Mouse (Mus musculus) small intestine, adult 10 weeks (tissue): Measurements from ENCODE around the gene Ceacam18. TPM values are rescaled to one million over a fixed set of nuclear protein-coding genes. Genes with fewer than 3 reads are reported as not detected.

ENCODE experiments used
- polyA plus RNA-seq: library from polyadenylated mRNA; stranded (reverse); fragments of 350-450 nt; fragmentation: Illumina TruSeq; extraction: RNeasy Lipid Tissue Mini Kit (QIAGEN cat#74804); gene quantifications from one replicate; pipeline ENCODE4 v1.2.3, GENCODE M21; 2014; ENCODE audit warnings: low replicate concordance

Ceacam18 gene
- polyA plus RNA-seq, result 22.1 TPM

DNA sequence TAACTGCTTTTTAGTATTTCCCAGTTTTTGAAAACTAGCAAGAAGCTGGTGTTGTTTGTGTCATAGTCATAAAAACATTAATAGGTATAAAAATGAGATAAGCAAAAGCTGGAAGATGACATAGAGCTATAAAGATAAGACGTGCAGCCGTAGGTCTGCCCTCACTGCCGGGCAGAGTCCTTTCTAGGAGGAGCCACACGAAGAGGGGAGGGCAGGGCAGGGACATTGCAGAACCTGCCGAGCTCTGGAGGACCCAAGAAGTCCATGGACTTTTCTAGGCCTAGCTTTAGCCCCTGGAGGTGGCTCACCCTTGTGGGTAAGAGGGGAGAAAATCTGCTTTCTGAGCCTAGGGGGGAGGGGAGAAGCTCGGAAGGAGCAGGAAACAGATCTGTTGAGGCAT lies at the start of gene Ceacam18:
Gene Ceacam18, plus strand, starts transcription at position 208 of the 400 bp plus-strand sequence.

DNA sequence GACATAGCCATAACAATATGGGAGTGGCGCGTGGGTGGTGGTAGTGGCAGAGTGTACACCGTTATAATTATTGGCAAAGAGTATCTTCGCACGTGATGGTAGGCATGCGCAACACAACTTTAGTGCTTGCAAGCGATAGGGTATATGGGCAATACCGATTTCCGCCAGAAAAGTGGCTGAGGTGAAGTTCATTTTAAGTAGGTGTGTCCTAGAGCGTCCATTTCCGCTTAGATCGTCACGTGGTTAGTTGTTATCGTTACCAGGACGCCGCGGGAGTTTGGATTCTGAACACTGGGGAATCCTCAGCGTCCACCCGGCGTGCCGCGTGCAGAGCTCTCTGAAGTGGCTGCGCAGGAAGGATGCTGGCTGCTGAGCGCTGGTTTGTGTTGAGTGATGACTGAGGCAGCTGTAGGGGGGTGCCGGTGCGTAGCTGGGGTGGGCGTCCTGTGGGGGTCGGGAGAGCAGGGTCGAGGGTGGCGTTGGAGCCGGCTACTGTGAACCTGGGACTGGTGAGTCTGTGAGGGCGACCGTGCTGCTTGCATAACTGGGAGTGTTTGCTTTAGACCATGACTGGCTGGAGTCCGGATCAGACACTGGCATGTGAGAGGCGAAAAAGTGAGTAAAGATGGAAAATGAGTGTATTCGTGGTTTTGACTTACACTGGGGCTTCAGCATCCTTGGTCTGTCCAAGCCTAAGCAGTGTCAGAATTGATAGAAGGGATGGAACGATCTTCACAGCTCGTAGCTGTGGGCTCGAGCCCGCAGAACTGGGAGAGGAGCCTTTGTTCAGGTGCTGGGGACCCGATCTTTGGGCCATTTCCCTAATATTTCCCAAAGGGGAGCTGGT lies 27.4 kb upstream of the Ceacam18 start, which contains the start of gene Zfp819:
Gene Zfp819, plus strand, starts transcription at position 274 of the 847 bp plus-strand sequence.

DNA sequence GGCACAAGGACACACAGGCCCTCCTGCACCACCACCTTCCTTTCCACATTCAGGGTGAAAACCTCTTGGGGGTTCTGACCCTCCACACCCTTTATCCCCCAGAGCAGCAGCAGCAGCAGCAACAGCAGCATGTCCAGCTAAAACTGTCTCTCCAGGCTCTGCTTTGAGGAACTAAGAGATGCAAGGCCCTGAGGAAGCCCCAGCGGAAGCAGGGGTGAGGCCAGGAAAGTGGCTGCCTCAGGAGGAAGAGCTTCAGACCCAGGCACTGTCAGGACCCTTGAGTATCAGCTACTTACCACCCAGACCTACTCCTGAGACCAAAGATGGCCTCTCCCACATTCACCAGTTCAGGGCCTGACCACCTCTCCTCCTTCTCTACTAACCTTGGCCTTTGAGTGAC lies 25.5 kb downstream of the Ceacam18 start, which contains the start of gene Siglece:
Gene Siglece, minus strand, starts transcription at position 160 of the 400 bp plus-strand sequence.

DNA sequence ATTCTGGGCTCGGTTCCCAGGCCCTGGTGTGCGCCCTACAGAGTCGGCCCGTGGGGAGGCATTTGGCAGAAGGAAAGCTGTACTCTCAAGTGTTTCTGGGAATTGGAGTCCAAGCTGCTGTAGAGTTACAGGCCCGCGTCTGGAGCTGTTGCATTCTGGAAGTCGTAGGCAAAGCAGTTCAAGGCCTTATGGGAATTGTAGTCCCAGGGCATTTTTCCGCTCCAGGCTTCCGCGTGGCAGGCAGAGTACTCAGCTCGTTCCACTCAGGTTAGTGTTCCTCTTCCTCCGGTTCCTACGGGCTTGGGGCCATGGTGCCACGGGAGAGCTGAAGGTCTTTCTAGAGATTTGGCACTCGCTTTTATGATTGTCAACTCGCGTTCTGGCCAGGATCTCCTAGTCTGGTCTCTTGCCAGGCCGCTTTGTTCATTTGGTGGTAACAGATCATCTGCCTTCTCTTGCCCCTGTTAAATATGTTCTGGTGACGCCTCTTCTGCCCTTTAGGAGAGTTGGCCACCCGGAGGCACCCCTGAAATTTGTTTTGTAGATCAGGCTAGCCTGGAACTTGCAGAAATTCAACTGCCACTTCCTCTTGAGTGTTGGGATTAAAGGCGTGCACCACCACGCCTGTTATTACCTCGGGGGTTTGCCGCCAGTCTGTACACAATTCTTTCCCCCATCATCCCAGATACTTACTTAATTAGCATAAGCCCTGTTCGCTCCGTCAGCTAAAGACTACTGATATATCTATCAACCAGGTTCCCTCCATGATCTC lies 37.5 kb downstream of the Ceacam18 start, which contains the start of gene Ctu1:
Gene Ctu1, plus strand, starts transcription at position 208 of the 772 bp plus-strand sequence.

DNA sequence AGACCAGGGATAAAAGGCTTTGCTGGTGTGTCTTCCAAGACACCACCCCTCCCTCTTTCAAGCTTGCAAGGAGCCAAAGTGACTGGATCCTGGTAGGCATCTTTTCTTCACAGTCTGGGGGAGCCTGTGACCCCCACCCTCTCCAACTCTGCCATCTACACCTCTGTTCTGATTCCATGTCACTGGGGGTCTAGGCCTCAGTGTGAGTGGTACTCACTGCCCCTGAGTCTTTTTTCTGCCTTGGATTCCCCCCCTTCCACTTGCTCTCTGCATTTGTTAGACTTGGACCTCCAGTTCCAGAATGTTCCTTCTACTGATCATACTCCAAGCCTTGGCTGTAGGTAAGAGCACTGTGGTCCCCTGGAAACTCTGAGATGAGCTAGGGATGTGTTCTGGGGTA lies 55.6 kb downstream of the Ceacam18 start, which contains the start of gene Klk14:
Gene Klk14, plus strand, starts transcription at position 301 of the 400 bp plus-strand sequence.

Other genes with a start within 250 kb of the Ceacam18 start
- 0.56 TPM for gene Siglecg, start 226.5 kb upstream of the Ceacam18 start, polyA plus RNA-seq
- not detected for gene Lim2, start 207.0 kb upstream of the Ceacam18 start, polyA plus RNA-seq
- gene Nkg7, start 197.6 kb upstream of the Ceacam18 start, polyA plus RNA-seq, result not detected
- gene Cldnd2, start 193.9 kb upstream of the Ceacam18 start, polyA plus RNA-seq, result not detected
- not detected for gene Etfb, start 190.6 kb upstream of the Ceacam18 start, polyA plus RNA-seq
- not detected for gene Gm45233, start 190.6 kb upstream of the Ceacam18 start, polyA plus RNA-seq
- 0.33 TPM for gene Vsig10l, start 171.6 kb upstream of the Ceacam18 start, polyA plus RNA-seq
- gene Iglon5, start 144.6 kb upstream of the Ceacam18 start, polyA plus RNA-seq, result not detected
- not detected for gene 4931406B18Rik, start 128.8 kb upstream of the Ceacam18 start, polyA plus RNA-seq
- gene Cd33, start 90.3 kb upstream of the Ceacam18 start, polyA plus RNA-seq, result 12.9 TPM
- gene Zfp658, start 72.5 kb upstream of the Ceacam18 start, polyA plus RNA-seq, result 0.82 TPM
- 15.8 TPM for gene Zfp719, start 55.1 kb upstream of the Ceacam18 start, polyA plus RNA-seq
- not detected for gene Zfp819, start 27.5 kb upstream of the Ceacam18 start, polyA plus RNA-seq
- gene Siglece, start 25.5 kb downstream of the Ceacam18 start, polyA plus RNA-seq, result 0.82 TPM
- gene Ctu1, start 37.3 kb downstream of the Ceacam18 start, polyA plus RNA-seq, result 0.85 TPM
- not detected for gene Klk14, start 55.7 kb downstream of the Ceacam18 start, polyA plus RNA-seq
- gene Klk13, start 77.9 kb downstream of the Ceacam18 start, polyA plus RNA-seq, result not detected
- gene Klk12, start 134.2 kb downstream of the Ceacam18 start, polyA plus RNA-seq, result not detected
- not detected for gene Klk11, start 139.9 kb downstream of the Ceacam18 start, polyA plus RNA-seq
- gene Klk10, start 146.3 kb downstream of the Ceacam18 start, polyA plus RNA-seq, result not detected
- not detected for gene Klk9, start 157.2 kb downstream of the Ceacam18 start, polyA plus RNA-seq
- gene Klk8, start 162.9 kb downstream of the Ceacam18 start, polyA plus RNA-seq, result not detected
- not detected for gene Klk7, start 176.6 kb downstream of the Ceacam18 start, polyA plus RNA-seq
- not detected for gene Klk6, start 189.8 kb downstream of the Ceacam18 start, polyA plus RNA-seq
- not detected for gene Klk5, start 207.3 kb downstream of the Ceacam18 start, polyA plus RNA-seq
- not detected for gene Klk4, start 246.5 kb downstream of the Ceacam18 start, polyA plus RNA-seq